Mouse (Mus musculus) olfactory bulb, adult 2 months (tissue): ENCODE measurements at regions not wholly inside any gene's neighbourhood (a gene's known extent, or its start where the extent isn't known, plus 50 kb on each side); places are given as distances from the start of the nearest gene placed in this dataset.

Source experiments
- CTCF ChIP-seq: fragments of 200-500 bp; IDR thresholded peaks from 2 replicates; pipeline ENCODE4 v1.5.1; 2012; ENCODE audit warnings: low read depth, mild to moderate bottlenecking, low read length, moderate library complexity; ENCODE audit not compliant: insufficient read depth
- POLR2A ChIP-seq: fragments of 200-500 bp; IDR thresholded peaks from 2 replicates; pipeline ENCODE4 v1.6.1; 2012; ENCODE audit warnings: mild to moderate bottlenecking, low read depth, low read length, moderate library complexity; ENCODE audit not compliant: insufficient read depth

DNA sequence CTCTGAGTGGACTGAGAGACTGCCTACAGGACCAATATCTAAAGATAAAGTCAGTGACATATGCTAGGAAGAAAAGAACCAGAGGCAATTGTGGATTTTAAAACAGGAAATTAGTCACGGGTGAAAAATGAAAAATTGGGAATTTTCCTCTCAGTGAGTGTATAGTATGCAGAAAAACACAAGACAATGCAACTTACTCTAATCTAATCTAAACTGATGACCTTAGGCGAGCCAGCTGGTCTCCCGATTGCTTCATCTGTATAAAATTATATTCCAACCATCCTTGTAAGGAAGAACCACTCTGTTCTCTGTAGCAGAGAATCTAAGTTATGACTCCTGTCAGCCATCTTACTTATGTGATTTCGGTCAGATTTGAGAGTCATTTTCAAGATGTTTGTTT is 234.4 kb upstream of the Nt5e start:
- TF ChIP-seq POLR2A (no peak), CTCF (no peak)
